Mouse (Mus musculus) ES-Bruce4 (cell line): Measurements from ENCODE around the gene 4930502E18Rik.
A peak's percentile ranks its signal among the peaks of the same experiment; 100 is the strongest.

Experiments
- EP300 ChIP-seq: IDR thresholded peaks from 2 replicates; pipeline ENCODE4 v1.6.1; 2011; ENCODE audit warnings: low read depth, low read length; ENCODE audit not compliant: insufficient read depth
- POLR2A ChIP-seq: IDR thresholded peaks from one replicate; pipeline ENCODE4 v1.8.1; 2011; ENCODE audit warnings: low read length; ENCODE audit not compliant: insufficient read depth

- TF ChIP-seq POLR2A (no peak), EP300 (0 out of 2 replicates have a peak, but pooled peaks have one; percentile 25)
Observed at GRCm38 (mm10) chrX:53716323-53717182, 8.1 kb upstream of the 4930502E18Rik start.
